Mouse (Mus musculus): Measurements from ENCODE around the gene Fam83c.
A peak's percentile ranks its signal among the peaks of the same experiment; 100 is the strongest.
"Not testable (repeated sequence)": the region's sequence is repeated elsewhere in the genome, so short reads cannot be mapped to it uniquely, and the experiment has no call there.

Gene Fam83c

DNA sequence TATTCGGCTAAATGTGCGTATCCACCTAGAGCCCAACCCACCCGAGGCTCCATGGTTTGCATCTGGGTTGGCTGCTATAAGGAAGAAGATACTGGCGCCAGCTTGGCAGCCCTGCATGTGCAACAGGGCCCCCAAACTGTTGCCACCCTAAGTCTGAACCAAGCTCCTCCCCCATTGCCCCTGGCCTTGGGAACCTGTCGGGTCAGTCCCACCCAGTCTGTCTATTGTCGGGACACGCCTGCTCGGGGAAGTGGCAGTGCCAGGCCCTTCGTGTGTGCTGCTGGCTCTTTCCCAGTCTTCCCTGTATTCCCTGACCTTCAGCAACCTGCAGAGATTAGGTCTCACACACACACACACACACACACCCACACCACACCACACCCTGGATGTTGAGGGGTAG lies at the start of gene Fam83c:
Gene Fam83c (minus strand): TSS at position 123 of the 400 bp plus-strand sequence.
- DNase-seq (ENCODE audit: low read depth, low spot score), result no peak

DNA sequence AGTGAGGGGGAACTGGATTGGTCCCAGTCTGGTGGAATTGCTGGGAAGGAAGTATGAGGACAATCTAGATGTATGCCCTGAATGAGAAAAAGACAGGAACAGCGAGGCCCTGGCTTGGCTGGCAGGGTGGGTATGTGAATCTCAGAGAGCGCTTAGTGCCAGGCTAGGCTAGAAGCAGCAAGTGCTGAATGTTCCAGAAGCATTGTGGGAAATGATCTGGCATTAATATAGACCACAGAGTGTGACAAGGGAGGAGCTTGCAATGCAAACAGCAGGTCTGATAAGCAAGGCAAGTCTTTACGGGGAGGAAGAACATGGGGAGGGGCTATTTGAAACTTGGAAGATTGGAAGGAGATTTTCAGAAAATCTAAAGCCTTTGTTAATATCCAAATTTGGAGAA lies 47.4 kb upstream of the Fam83c start:
- no peak for DNase-seq (ENCODE audit: low read depth, low spot score)

DNA sequence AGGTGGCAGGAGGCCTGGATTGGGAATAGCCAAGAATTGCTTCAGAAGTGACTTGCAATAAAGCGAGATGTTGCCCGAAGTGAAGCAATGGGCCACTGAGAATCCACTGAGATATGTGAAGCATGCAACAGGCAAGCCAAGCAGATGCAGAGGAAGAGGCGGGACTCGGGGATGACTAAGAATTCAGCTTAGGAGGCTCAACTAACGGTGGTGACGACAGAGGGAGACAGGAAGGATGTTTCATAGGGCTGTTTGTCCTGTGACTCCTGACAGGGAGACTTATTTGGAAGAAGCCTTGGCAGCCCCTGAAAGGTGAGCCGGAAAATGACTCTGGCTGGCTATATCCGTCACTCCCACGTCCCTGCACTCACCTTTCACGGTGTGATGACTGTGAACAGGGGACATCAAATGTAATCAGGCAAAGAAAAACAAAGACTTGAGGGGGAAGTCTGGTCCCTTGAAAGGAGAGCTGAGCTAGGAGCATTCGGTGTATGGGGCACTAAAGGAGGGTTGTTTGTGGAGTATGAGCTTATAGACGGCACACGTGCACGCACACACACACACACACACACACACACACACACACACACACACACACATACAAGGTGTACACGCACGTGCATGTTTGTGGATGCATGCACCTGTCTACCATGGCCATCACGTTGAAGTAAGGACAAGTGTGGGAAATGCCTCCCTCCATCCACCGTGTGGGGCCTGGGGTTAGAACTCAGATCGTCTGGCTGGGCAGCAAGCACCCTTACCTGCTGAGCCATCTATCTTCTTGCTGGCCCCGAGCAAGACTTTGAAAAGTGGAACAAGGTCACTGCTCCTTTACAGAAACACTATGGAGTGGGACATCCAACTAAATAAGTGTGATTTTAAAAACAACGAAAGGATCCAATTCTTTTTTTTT lies 44.6 kb upstream of the Fam83c start:
- peak; percentile 41 for DNase-seq (ENCODE audit: low read depth, low spot score)

DNA sequence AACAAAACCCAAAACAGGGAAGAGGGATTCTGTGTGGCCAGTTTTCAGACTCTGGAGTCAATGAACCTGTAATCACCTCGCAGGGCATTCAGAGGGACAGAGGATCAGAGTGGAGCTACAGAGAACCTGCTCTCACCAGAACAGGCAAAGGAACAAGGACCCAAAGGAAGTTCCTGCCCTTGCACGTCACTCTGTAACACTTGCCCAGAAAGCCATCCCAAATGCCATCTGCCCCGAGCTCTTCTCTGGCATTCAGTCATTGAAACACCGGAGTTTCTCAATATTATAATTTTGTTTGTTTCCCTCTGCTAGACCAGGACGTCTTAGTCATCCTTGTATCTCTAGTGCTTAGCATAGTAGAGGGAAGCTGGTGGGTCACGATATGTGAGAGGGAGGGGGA lies 39.0 kb upstream of the Fam83c start:
- no peak for DNase-seq (ENCODE audit: low read depth, low spot score)

DNA sequence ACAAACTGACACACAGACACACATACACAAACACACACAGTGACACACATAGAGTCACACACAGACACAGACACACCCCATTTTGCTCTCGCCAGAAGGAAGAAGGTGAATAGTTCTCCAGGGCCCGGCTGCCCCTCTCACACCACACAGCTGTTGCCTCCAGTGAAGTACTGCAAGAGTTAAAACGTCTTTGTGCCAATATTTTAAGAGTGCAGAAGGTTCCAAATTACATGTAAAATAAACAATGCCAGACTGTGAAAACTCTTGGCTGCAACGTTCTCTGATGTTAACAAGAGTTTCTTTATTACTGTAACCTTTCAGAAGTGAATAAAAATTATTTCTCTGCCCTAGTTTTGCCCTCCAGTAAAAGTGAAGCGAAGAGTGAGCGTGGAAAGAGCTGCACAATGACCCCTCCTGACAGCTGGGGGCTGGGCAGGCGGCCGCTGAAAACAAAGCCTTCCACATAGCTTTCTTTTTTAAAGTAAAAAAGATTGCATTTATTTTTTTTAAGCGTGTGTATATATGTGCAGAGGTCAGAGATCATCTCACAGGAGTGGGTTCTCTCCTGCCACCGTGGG lies 38.4 kb upstream of the Fam83c start:
- DNase-seq (ENCODE audit: low read depth, low spot score), result no peak

DNA sequence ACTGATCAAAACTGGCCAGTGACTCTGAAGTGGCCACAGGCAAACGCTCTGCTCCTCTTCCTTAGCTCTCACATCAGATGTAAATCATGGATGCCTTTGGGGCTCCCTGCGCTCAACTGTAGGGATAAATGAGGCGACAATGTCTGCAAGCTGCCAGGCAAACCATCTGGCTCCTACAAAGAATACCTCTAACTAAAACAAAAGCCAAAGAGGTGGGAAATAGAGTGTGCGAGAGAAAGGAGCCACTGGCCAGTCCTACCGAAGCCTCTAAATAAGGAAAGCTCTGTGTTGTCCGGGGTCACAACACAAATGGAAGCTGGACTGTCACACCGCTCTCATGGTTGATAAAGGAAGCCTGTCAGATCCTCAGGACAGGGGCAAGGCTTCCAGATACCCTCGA lies 37.8 kb upstream of the Fam83c start:
- DNase-seq (ENCODE audit: low read depth, low spot score), result no peak

DNA sequence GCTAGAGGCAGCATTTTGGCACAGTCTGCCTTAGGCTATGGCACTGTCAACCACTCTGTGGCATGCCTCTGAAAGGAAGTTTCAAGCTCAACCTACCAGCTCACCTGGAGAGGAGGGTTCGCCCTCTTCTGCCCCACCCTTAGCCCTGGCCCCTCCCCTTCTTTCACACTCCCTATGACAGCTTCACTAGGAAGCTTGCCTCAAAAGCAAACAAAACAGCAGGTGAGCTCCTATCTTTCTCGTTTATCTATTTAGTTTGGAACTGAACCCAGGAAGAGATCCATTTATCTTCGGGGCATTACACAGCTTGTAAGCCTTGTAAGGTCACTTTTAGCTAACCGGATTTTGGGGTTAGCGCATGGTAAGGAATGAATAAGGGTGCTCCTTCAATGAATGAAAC lies 35.1 kb upstream of the Fam83c start:
- no peak for DNase-seq (ENCODE audit: low read depth, low spot score)

DNA sequence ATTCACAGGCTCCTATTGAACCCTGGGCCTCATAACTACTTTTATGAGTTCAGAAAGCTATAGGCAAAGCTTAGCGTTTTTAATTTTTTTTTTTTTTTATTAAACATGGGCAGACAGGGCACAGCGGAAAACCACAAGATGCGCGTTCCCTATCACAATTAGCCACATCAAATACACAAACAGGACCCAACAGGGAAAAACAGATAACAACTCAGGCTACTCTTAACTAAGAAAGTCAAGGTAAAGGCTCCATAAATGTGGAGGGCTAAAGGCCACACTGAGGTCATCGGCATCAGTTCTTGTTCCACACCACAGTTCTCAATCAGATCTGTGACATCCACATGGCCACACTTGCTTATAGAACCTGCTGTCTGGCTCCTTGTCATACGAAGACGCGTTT lies 33.7 kb upstream of the Fam83c start:
- DNase-seq (ENCODE audit: low read depth, low spot score), result no peak

DNA sequence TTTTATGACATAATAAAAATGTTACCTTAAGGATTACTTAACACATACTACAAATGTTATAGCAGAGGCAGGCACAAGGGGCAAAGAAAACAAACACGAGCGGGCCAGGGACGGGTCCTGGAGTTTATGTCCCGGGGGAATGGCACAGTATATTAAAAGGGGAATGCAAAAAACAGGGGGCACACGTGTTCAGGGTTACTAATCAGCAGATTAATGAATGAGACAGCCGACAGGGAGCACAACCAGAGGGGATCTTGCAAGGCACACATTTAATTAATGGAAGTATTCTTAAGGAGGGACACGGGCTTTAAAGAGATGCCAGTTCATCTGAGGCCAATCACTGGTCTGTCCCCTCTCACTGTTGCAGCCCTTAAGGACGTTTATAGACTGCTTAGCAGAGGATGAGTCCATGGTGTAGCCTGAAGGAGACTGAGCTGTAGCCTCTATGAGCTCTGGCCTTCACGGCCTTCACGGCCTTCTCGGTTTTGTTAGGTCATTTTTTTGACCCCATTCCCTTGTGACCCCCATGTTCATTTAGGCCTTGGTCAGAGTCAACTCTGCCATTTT lies 28.7 kb upstream of the Fam83c start:
- DNase-seq (ENCODE audit: low read depth, low spot score), result no peak

DNA sequence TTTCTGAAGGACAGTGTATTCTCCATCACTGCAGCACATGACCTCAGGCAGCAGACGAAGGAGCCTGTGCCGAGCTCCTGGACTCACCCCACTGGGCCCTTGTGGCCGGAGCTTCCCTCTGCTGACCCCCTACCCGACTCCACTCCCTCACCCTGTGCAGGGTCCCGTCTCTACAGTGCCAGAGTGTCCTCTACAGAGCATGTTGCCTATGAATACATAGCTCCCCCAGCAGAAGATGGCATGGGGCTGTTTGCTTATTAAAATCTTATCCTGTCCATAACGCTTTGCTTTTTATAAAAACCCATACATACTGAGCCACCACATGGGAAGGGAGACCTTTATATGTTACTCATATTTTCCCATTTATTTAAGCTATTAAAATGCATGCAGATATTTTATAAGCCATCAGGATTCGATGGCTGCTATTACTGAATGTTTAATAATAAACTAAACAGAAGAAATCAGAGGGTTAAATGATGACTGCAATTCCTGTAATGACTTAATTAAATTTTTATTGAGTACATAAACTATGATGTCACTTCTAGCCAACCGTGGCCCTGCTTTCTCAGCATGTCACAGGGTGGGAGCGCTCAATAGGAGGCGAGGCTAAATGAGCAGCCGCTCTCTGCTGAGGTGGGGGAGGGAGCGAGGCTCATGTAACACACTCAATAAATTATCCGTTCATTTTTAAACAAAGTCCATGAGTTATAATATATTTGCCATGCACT lies 28.1 kb upstream of the Fam83c start:
- DNase-seq (ENCODE audit: low read depth, low spot score), result no peak

DNA sequence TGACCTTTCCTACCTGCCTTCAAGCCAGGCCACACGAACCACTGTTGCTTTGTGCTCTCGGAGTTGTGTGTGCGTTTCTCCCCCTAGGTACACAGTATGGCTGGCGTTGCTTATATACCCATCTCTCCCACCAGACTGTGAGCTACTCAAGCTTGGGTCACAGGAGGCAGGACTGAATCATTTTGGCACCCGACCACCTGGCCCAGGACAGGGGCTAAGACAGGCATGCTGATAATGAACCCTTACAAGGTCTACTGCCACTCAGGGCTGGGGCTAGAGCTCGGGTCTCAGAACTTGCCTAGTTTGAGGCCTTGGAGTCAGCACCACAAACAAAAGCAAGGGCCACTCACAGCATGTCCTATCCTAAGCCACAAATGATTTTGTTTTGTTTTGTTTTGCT lies 26.9 kb upstream of the Fam83c start:
- no peak for DNase-seq (ENCODE audit: low read depth, low spot score)

DNA sequence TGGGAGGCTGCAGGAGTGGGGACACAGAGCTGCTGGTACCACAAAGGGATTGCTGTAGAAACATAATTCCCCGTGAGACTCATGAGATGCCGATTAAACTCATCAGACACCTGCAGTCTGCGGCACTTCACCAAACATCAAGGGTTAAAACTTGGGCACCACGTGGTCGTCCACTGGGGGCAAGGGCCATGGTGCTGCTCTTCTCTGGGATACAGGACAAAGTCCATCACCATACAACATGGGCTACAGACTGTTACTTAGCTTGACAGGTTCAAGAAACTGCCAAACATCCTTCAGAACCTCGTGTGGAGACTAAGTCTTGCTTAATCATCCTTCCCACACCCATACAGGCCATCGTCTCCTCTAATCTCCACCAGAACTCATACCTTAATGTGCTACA lies 25.4 kb upstream of the Fam83c start:
- DNase-seq (ENCODE audit: low read depth, low spot score), result no peak

DNA sequence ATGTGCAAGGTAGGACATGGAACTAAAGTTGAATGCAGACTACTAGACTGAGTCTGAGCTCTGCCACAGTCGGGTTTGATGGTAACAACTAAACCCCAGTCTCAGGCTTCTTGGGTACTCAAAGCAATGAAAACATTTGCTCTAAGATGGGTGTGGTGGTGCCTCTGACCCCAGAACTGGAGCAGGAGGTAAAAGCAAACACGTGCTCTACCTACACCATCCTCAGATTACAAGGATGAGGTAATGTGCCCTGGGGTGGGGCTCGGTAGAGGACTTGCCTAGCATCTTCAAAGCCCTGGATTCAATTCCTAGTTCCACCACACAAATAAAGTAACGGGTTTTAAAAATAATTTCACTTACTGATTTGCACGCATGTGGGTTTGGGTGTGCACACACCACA lies 17.9 kb upstream of the Fam83c start:
- DNase-seq (ENCODE audit: low read depth, low spot score), result no peak

DNA sequence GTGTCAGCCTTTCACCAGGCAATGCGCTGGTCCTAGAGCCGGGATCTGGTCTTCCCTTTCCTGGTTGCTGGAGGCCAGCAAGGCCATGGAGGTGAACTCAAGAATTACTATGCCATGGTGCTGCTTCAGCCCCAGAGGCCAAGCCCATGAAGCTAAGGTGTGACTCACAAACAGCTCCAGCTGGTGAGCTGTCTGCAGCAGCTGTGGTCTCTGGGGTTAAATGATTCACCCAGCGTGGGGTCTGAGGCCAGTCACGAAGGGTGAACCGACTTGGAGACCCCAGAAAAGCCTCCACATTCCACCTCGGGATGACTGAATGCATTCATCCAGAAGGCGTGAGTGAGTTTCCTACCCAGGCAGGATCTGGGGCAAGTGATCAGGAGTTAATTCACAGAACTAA lies 15.5 kb upstream of the Fam83c start:
- DNase-seq (ENCODE audit: low read depth, low spot score), result peak; percentile 36

DNA sequence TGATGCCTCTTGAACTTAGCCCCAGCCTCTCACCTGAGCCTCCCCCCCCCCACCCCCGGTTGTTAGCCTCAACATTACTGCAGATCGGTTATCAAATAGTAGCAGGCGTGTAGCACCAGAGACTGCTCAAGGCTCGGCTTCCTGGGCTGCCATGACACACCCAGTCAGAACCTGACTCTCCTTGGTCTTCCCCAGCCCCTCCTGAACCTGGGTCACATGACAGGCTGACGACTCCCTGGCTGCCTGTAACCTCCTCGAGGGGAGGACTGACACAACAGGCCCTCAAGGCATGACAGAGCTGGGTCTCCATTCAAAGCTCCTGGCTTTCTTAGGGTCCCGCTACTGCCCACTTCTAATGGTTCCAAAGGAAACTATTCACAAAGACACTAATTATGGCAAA lies 14.8 kb upstream of the Fam83c start:
- peak; percentile 32 for DNase-seq (ENCODE audit: low read depth, low spot score)

DNA sequence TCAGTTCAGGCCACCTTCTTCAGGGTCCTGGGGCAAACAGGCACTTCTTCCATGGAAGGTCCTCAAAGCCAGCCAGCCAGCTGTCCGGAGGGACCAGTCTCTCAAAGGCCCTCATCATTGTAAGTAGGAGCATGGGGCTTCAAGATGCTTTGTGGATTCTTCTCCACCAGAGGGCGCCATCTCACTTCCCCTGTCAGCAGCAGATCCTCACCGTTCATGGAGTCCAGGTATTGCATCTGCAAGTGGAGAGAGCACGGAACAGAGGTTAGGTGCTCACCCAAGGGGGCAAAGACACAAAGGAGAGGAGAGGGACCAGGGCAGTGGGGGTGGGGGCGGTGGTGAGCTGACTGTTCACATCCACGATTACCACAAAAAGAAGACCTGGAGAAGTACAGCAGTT lies 13.6 kb upstream of the Fam83c start:
- peak; percentile 88 for DNase-seq (ENCODE audit: low read depth, low spot score)

DNA sequence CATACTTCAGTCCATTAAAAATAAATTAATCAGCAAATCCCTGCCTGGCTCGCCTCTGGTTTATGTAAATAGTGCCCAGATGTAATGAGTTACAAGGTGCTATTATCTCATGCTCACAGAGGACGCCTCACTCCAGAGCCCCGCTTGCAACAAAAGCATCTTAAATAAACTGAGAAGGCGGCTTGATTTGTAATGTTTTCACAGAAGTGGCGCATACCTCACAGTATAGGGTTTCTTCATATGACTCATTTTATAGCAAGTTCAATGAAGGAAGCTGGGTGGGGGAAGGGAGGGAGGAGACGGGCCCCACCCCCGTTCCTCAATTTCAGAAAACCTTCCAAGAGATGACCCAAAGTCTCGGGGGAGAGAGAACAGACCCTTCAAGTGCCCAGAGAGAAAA lies 12.3 kb upstream of the Fam83c start:
- DNase-seq (ENCODE audit: low read depth, low spot score), result no peak

DNA sequence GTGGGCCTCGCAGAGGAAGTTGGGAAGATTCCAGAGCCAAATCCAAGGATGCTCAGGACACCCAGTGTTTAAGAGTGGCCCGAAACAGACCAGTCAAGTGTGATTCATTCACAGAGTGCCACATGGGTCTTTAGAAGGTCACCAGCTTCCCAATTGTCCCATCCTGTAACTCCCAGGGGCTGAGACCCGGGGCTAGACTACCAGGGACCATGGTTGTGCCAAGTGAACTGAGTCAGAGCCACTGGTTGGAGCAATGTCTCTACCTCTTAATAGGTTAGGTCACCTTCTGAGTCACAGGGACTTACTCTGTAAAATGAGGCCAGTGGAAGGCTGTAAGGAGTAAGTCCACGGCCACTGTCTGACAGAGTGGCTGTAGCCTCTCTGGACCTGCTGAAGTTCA lies 4.3 kb upstream of the Fam83c start:
- no peak for DNase-seq (ENCODE audit: low read depth, low spot score)

DNA sequence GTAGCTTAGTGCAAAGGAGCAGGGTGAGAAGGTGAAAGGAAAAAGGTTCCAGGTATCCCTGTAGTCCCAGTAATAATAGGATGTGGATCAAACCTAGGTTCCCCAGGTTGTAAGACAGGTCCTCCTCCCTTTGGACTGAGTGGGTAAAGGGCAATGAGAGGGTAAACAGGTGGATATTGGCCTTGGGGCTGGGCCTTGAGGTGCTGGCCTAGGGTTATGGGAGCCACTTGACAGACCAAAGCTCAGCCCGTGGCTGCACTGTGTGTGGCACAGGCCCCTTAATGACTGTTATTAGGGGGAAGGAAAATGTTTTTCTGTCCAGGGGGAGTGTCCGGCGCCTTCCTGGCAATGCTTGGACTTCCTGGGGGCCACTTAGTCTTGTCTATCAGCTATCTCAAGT lies 3.3 kb upstream of the Fam83c start:
- no peak for DNase-seq (ENCODE audit: low read depth, low spot score)

DNA sequence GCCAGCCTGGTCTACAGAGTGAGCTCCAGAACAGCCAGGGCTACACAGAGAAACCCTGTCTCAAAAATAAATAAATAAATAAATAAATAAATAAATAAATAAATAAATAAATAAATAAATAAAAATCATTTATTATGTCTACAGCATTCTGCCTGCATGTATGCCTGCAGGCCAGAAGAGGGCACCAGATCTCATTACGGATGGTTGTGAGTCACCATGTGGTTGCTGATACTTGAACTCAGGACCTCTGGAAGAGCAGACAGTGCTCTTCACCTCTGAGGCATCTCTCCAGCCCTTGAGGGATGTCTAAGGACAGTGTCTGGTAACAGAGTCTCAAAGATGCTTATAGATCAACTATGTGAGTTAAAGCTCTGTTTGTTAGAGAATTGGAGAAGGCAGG lies 2.6 kb downstream of the Fam83c start:
- DNase-seq (ENCODE audit: low read depth, low spot score), result not testable (repeated sequence)

DNA sequence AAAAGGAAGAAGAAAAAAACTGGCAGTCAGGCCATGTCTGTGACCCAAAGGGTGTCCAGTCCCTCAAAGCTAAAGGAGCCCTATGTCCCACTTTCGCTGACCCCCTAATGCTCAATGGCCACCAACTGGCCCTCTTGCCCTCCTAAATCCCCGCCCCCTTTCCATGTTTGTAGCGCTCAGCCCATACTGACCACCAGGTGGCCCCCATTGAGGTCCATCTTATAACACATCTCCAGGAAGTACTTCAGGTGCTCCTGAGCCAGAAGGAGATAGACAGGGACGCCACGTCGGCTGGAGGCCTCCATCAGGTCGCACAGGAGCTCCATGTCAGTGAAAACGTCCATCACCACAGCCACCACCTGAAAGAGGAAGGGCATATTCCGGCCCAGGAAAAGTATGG lies 3.4 kb downstream of the Fam83c start:
- peak; percentile 47 for DNase-seq (ENCODE audit: low read depth, low spot score)

DNA sequence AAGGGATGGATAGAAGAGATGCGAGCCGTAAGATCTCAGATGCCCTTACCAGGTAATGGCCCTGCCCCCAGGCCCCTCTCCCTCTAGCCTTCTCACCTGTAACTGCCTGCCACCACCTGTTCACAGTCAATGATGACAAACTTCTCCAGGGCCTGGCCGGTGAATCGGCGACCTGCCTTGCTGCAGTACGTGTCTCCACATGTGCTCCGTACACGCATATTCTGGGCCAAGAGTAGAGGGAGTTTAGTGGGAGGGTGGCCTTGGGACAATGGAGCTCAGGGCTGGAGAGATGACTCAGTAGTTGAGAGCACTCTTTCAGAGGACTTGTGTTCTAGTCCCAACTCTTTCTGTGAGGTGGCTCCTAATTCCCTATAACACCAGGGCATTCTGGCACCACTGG lies 3.8 kb downstream of the Fam83c start:
- no peak for DNase-seq (ENCODE audit: low read depth, low spot score)
